Mouse (Mus musculus) subcutaneous adipose tissue, adult 2 months (tissue): Measurements from ENCODE around the gene Vmn1r63. TPM values are rescaled to one million over a fixed set of nuclear protein-coding genes. Genes with fewer than 3 reads are reported as not detected.

Experiments used
- polyA plus RNA-seq: library from polyadenylated mRNA; depleted of rRNA; stranded (reverse); fragments of >200 nt; gene quantifications from 2 replicates; pipeline ENCODE4 v1.2.3, GENCODE M21; 2012; ENCODE audit warnings: low replicate concordance; rRNA removed

The Vmn1r63 gene
- polyA plus RNA-seq, result not detected in 2 replicates

GRCm38 (mm10) chr7:5805345-5805744 lies at the start of gene Vmn1r63:
TSS of gene Vmn1r63 (minus strand) at chr7:5805445.

Other genes with a start within 250 kb of the Vmn1r63 start
- gene Vmn1r61, start 192.2 kb downstream of the Vmn1r63 start, polyA plus RNA-seq, result not detected in 2 replicates
- gene Vmn1r62, start 131.8 kb downstream of the Vmn1r63 start, polyA plus RNA-seq, result not detected in 2 replicates
- not detected in 2 replicates for gene Vmn1r64, start 79.1 kb upstream of the Vmn1r63 start, polyA plus RNA-seq
- gene Vmn1r65, start 205.6 kb upstream of the Vmn1r63 start, polyA plus RNA-seq, result not detected in 2 replicates
- 0.03 TPM in 1 of 2 replicates, not detected in the other for gene Nlrp4c, start 239.7 kb upstream of the Vmn1r63 start, polyA plus RNA-seq